ENCODE assay signal across 8 mouse cellular contexts in genomic region chr8:60984260-60985010, GRCm38 (mm10). TPM values are rescaled to one million over a fixed set of nuclear protein-coding genes. Genes with fewer than 3 reads are reported as not detected.
DNase-seq lines count a peak whose midpoint lies in the region; ATAC-seq and TF ChIP-seq lines count a peak whose summit lies in the region.
"Not testable (repeated sequence)": the region's sequence is repeated elsewhere in the genome, so short reads cannot be mapped to it uniquely, and the experiment has no call there.

No protein-coding gene starts in this region.

- H3K4me2 ChIP-seq in forebrain, embryonic 15.5 days (replicated peaks) = peak overlapping the region; percentile 99; the same call in 1 of the 2 replicates
- peak overlapping the region; percentile 94 for H3K4me2 ChIP-seq in heart, embryonic 13.5 days
- peak overlapping the region; percentile 95 for H3K4me2 ChIP-seq in hindbrain, embryonic 16.5 days (ENCODE audit: low read length)
- H3K4me2 ChIP-seq in liver, embryonic 12.5 days = peak overlapping the region; percentile 85
- H3K4me2 ChIP-seq in lung, embryonic 14.5 days = peak overlapping the region; percentile 88
- peak overlapping the region; percentile 100 for H3K4me2 ChIP-seq in myocyte (ENCODE audit: low read depth)

- not testable (repeated sequence) for H3K27me3 ChIP-seq in forebrain, embryonic 15.5 days; heart, embryonic 13.5 days (replicated peaks); hindbrain, embryonic 16.5 days (replicated peaks; ENCODE audit: control insufficient read depth, insufficient read depth, low read length); liver, embryonic 12.5 days (replicated peaks); lung, embryonic 14.5 days (ENCODE audit: insufficient read depth, low read length); myocyte (ENCODE audit: control insufficient read depth, insufficient read depth, insufficient read length); testis, adult 2 months (ENCODE audit: control insufficient read depth, insufficient read depth, low read length)

- peaks cover 31% of the 10 kb centered on the region for H3K79me2 ChIP-seq in myocyte (ENCODE audit: control insufficient read depth, insufficient read depth)

- not testable (repeated sequence) for H3K4me3 ChIP-seq in forebrain, embryonic 15.5 days; hindbrain, embryonic 16.5 days (ENCODE audit: low read length); lung, embryonic 14.5 days (ENCODE audit: low read depth, low read length)
- H3K4me3 ChIP-seq in heart, embryonic 13.5 days = peak overlapping the region; percentile 76
- H3K4me3 ChIP-seq in liver, embryonic 12.5 days = peak overlapping the region; percentile 94
- H3K4me3 ChIP-seq in myocyte = peak overlapping the region; percentile 78
- H3K4me3 ChIP-seq in testis, adult 2 months (ENCODE audit: control insufficient read depth, low read depth, low read length) = peak overlapping the region; percentile 80

- not testable (repeated sequence) for H3ac ChIP-seq in myocyte (ENCODE audit: control insufficient read depth, insufficient read length)

- H3K27ac ChIP-seq in forebrain, embryonic 15.5 days (replicated peaks); heart, embryonic 13.5 days (replicated peaks); hindbrain, embryonic 16.5 days (ENCODE audit: low read depth, low read length); lung, embryonic 14.5 days (ENCODE audit: low read depth); testis, adult 2 months (ENCODE audit: control insufficient read depth, insufficient read depth, low read depth, low read length): not testable (repeated sequence)
- H3K27ac ChIP-seq in liver, embryonic 12.5 days = peak overlapping the region; percentile 98

- TF ChIP-seq CTCF in lung, embryonic 14.5 days (IDR thresholded peaks at IDR 0.05; ENCODE audit: low read depth); testis, adult 2 months (IDR thresholded peaks at IDR 0.05; ENCODE audit: control insufficient read depth, insufficient read depth, insufficient replicate concordance, low read depth, low read length): not testable (repeated sequence)

- H3K4me1 ChIP-seq in forebrain, embryonic 15.5 days = peaks cover 21% of the 10 kb centered on the region
- H3K4me1 ChIP-seq in heart, embryonic 13.5 days = peaks cover 20% of the 10 kb centered on the region
- peaks cover 14% of the 10 kb centered on the region for H3K4me1 ChIP-seq in hindbrain, embryonic 16.5 days (ENCODE audit: control insufficient read depth, insufficient read depth, low read depth, low read length)
- H3K4me1 ChIP-seq in liver, embryonic 12.5 days = peaks cover 30% of the 10 kb centered on the region
- H3K4me1 ChIP-seq in lung, embryonic 14.5 days (ENCODE audit: insufficient read depth); testis, adult 2 months (ENCODE audit: control insufficient read depth, insufficient read depth, low read length): not testable (repeated sequence)

- 95% methylated on average over 17 of the region's 17 CpGs for WGBS in forebrain, embryonic 15.5 days
- WGBS in heart, embryonic 13.5 days = 72% methylated on average over 17 of the region's 17 CpGs
- WGBS in hindbrain, embryonic 16.5 days = 93% methylated on average over 17 of the region's 17 CpGs
- WGBS in liver, embryonic 12.5 days (ENCODE audit: insufficient replicate concordance) = 75% methylated on average over 17 of the region's 17 CpGs
- WGBS in lung, embryonic 14.5 days = 86% methylated on average over 17 of the region's 17 CpGs

- not testable (repeated sequence) for TF ChIP-seq POLR2A in myocyte (IDR thresholded peaks at IDR 0.05; ENCODE audit: insufficient read length, low read depth); testis, adult 2 months (IDR thresholded peaks at IDR 0.05; ENCODE audit: control insufficient read depth, low read depth, low read length)

- not testable (repeated sequence) for ATAC-seq in forebrain, embryonic 15.5 days (replicated peaks); heart, embryonic 13.5 days (ENCODE audit: extremely low read depth, insufficient number of reproducible peaks, low FRiP score, low TSS enrichment); hindbrain, embryonic 16.5 days; liver, embryonic 12.5 days; lung, embryonic 14.5 days (ENCODE audit: insufficient read depth)

- H3K9ac ChIP-seq in forebrain, embryonic 15.5 days (replicated peaks); heart, embryonic 13.5 days; hindbrain, embryonic 16.5 days (ENCODE audit: low read depth, low read length); lung, embryonic 14.5 days: not testable (repeated sequence)
- H3K9ac ChIP-seq in liver, embryonic 12.5 days = peak overlapping the region; percentile 97

- DNase-seq in cerebellum, adult 9-10 months = peak; percentile 58
- peak; percentile 16 for DNase-seq in lung, embryonic 14.5 days

- not testable (repeated sequence) for H3K36me3 ChIP-seq in forebrain, embryonic 15.5 days; heart, embryonic 13.5 days; hindbrain, embryonic 16.5 days (ENCODE audit: control insufficient read depth, insufficient read depth, low read length); liver, embryonic 12.5 days; lung, embryonic 14.5 days (ENCODE audit: insufficient read depth); myocyte (ENCODE audit: control insufficient read depth, insufficient read depth); testis, adult 2 months (ENCODE audit: control insufficient read depth, insufficient read depth, low read length)

- H3K9me3 ChIP-seq in forebrain, embryonic 15.5 days; heart, embryonic 13.5 days; hindbrain, embryonic 16.5 days (ENCODE audit: control insufficient read depth, low read length); liver, embryonic 12.5 days (replicated peaks); lung, embryonic 14.5 days (ENCODE audit: low read depth, low read length): not testable (repeated sequence)

RNA-seq across cellular contexts. Expression of gene Clcn3, which starts 1.3 kb away (rescaled TPM):
- 62.7 and 63.5 TPM in 2 replicates for polyA plus RNA-seq in forebrain, embryonic 15.5 days (2015; fragmentation: Nextera tagmentation; extraction: Ambion mirVana)
- polyA plus RNA-seq in heart, embryonic 13.5 days (2015; fragmentation: Nextera tagmentation; extraction: Ambion mirVana) = 19.6 and 21.2 TPM in 2 replicates
- 79.0 and 79.5 TPM in 2 replicates for polyA plus RNA-seq in hindbrain, embryonic 16.5 days (2015; fragmentation: Nextera tagmentation; extraction: Ambion mirVana)
- polyA plus RNA-seq in liver, embryonic 12.5 days (2016; fragmentation: Nextera tagmentation; extraction: Ambion mirVana) = 43.8 and 44.9 TPM in 2 replicates
- polyA plus RNA-seq in lung, embryonic 14.5 days (2014; fragmentation: Nextera tagmentation; extraction: Ambion mirVana) = 17.3 and 17.9 TPM in 2 replicates
- 6.8 TPM for polyA plus RNA-seq in myocyte (2012; fragmentation: generic; extraction: Trizol)
- polyA plus RNA-seq in testis, adult 2 months (2012; rRNA removed) = 13.2 and 15.6 TPM in 2 replicates

RNA-seq across cellular contexts. Expression of gene Nek1, which starts 8.6 kb away (rescaled TPM):
- polyA plus RNA-seq in forebrain, embryonic 15.5 days (2015; fragmentation: Nextera tagmentation; extraction: Ambion mirVana) = 22.9 and 24.3 TPM in 2 replicates
- 10.6 and 11.6 TPM in 2 replicates for polyA plus RNA-seq in heart, embryonic 13.5 days (2015; fragmentation: Nextera tagmentation; extraction: Ambion mirVana)
- 26.4 and 30.3 TPM in 2 replicates for polyA plus RNA-seq in hindbrain, embryonic 16.5 days (2015; fragmentation: Nextera tagmentation; extraction: Ambion mirVana)
- 10.1 and 10.6 TPM in 2 replicates for polyA plus RNA-seq in liver, embryonic 12.5 days (2016; fragmentation: Nextera tagmentation; extraction: Ambion mirVana)
- 19.9 and 20.7 TPM in 2 replicates for polyA plus RNA-seq in lung, embryonic 14.5 days (2014; fragmentation: Nextera tagmentation; extraction: Ambion mirVana)
- 3.4 TPM for polyA plus RNA-seq in myocyte (2012; fragmentation: generic; extraction: Trizol)
- 11.0 and 12.9 TPM in 2 replicates for polyA plus RNA-seq in testis, adult 2 months (2012; rRNA removed)
